Mouse (Mus musculus) ovary, adult 18-20 months (tissue): ENCODE results near the gene Fzr1.

ENCODE experiments used
- DNase-seq: peaks from one replicate; pipeline ENCODE4 v3.0.0; 2022; ENCODE audit warnings: low spot score, mixed read lengths

Fzr1 gene

GRCm38 (mm10) chr10:81402227-81402765 lies 24.0 kb upstream of the Fzr1 start:
- no peak for DNase-seq

- DNase-seq, result no peak
Observed at GRCm38 (mm10) chr10:81401521-81402226, 23.4 kb upstream of the Fzr1 start.

- DNase-seq, result no peak
Observed at GRCm38 (mm10) chr10:81401205-81401520, 22.8 kb upstream of the Fzr1 start.

GRCm38 (mm10) chr10:81400371-81401204 lies 22.3 kb upstream of the Fzr1 start:
- DNase-seq, result no peak

- DNase-seq, result no peak
Observed at GRCm38 (mm10) chr10:81399798-81400308, 21.5 kb upstream of the Fzr1 start.

- DNase-seq, result no peak
Observed at GRCm38 (mm10) chr10:81399296-81399695, 21.0 kb upstream of the Fzr1 start.

GRCm38 (mm10) chr10:81396749-81397148 lies 18.4 kb upstream of the Fzr1 start:
- DNase-seq, result no peak

GRCm38 (mm10) chr10:81395865-81396264 lies 17.5 kb upstream of the Fzr1 start:
- no peak for DNase-seq

- DNase-seq, result no peak
Observed at GRCm38 (mm10) chr10:81395127-81395526, 16.8 kb upstream of the Fzr1 start.

- DNase-seq, result no peak
Observed at GRCm38 (mm10) chr10:81393456-81394063, 15.2 kb upstream of the Fzr1 start.

GRCm38 (mm10) chr10:81392781-81393185 lies 14.5 kb upstream of the Fzr1 start, which contains the start of gene Smim24:
Gene Smim24 (plus strand): TSS chr10:81393051.
- DNase-seq, result no peak

- DNase-seq, result no peak
Observed at GRCm38 (mm10) chr10:81392270-81392669, 14.0 kb upstream of the Fzr1 start.

GRCm38 (mm10) chr10:81390678-81390965 lies 12.3 kb upstream of the Fzr1 start:
- no peak for DNase-seq

- no peak for DNase-seq
Observed at GRCm38 (mm10) chr10:81389801-81390677, 11.7 kb upstream of the Fzr1 start.

GRCm38 (mm10) chr10:81389373-81389772 lies 11.1 kb upstream of the Fzr1 start:
- DNase-seq, result peak; percentile 69

- no peak for DNase-seq
Observed at GRCm38 (mm10) chr10:81388505-81389055, 10.3 kb upstream of the Fzr1 start, which contains the start of gene Gm48552. Gene Gm48552 (plus strand): TSS chr10:81389005.

- DNase-seq, result no peak
Observed at GRCm38 (mm10) chr10:81387716-81388115, 9.4 kb upstream of the Fzr1 start.

GRCm38 (mm10) chr10:81385603-81386306 lies 7.4 kb upstream of the Fzr1 start:
- peak; percentile 78 for DNase-seq

GRCm38 (mm10) chr10:81384605-81384982 lies 6.3 kb upstream of the Fzr1 start:
- no peak for DNase-seq

- DNase-seq, result peak; percentile 97
Observed at GRCm38 (mm10) chr10:81383802-81384604, 5.7 kb upstream of the Fzr1 start, which contains the start of the genes Dohh and Gm48551. Gene Dohh (plus strand): TSS chr10:81384428. Gene Gm48551 (plus strand): TSS chr10:81384466.
